Mouse (Mus musculus): ENCODE data around the gene Iqsec1.

- no peak for TF ChIP-seq CTCF (IDR thresholded peaks at IDR 0.05; ENCODE audit: borderline replicate concordance, control insufficient read depth, extremely low read depth, insufficient read depth, low read length, poor library complexity)
- TF ChIP-seq POLR2A (IDR thresholded peaks at IDR 0.05; ENCODE audit: control insufficient read depth, extremely low read depth, insufficient read depth, low read length, poor library complexity) = no peak
Measured at GRCm38 (mm10) chr6:90608186-90608585, 380.3 kb downstream of the Iqsec1 start.
